Mouse (Mus musculus) forebrain, embryonic 11.5 days (tissue): ENCODE measurements around the gene Evi2a. TPM values are rescaled to one million over a fixed set of nuclear protein-coding genes. Genes with fewer than 3 reads are reported as not detected.

Source experiments
- ATAC-seq: fragments of 200-750 bp; cut with Nextera tagmentation; replicated peaks from 2 replicates; pipeline ENCODE4 v1.8.0; 2017; ENCODE audit warnings: moderate TSS enrichment; ENCODE audit not compliant: low FRiP score
- DNase-seq: peaks from one replicate; pipeline ENCODE4 v3.0.0-alpha.2; 2017; ENCODE audit warnings: low spot score
- H3K27ac ChIP-seq: fragments of 300-500 bp; sonication (generic); 2 replicates; pipeline ENCODE4 v1.5.1; 2014; ENCODE audit warnings: low read depth, low read length
- H3K27me3 ChIP-seq: fragments of 300-500 bp; sonication (generic); 2 replicates; pipeline ENCODE4 v1.6.1; 2014; ENCODE audit warnings: mild to moderate bottlenecking, low read length, mixed read lengths; ENCODE audit not compliant: control insufficient read depth, insufficient read depth
- H3K36me3 ChIP-seq: fragments of 300-500 bp; sonication (generic); 2 replicates; pipeline ENCODE4 v1.6.1; 2014; ENCODE audit warnings: mild to moderate bottlenecking, low read length, moderate library complexity, mixed read lengths; ENCODE audit not compliant: control insufficient read depth, insufficient read depth
- H3K4me1 ChIP-seq: fragments of 300-500 bp; sonication (generic); replicated peaks from 2 replicates; pipeline ENCODE4 v1.6.1; 2014; ENCODE audit warnings: low read length, mixed read lengths; ENCODE audit not compliant: control insufficient read depth, insufficient read depth
- H3K4me2 ChIP-seq: fragments of 300-500 bp; sonication (generic); 2 replicates; pipeline ENCODE4 v1.6.1; 2014; ENCODE audit warnings: low read depth, mild to moderate bottlenecking, low read length, moderate library complexity, mixed read lengths; ENCODE audit not compliant: severe bottlenecking
- H3K4me3 ChIP-seq: fragments of 300-500 bp; sonication (generic); 2 replicates; pipeline ENCODE4 v1.5.1; 2014; ENCODE audit warnings: low read depth, low read length
- H3K9ac ChIP-seq: fragments of 300-500 bp; sonication (generic); 2 replicates; pipeline ENCODE4 v1.6.1; 2014; ENCODE audit warnings: low read length
- H3K9me3 ChIP-seq: fragments of 300-500 bp; sonication (generic); 2 replicates; pipeline ENCODE4 v1.6.1; 2016; ENCODE audit warnings: low read length, mixed read lengths; ENCODE audit not compliant: control insufficient read depth
- WGBS: fragments of 180-500 bp; shearing (Covaris S2); extraction: QIAGEN DNeasy Blood & Tissue Kit; methylation state at CpG from one replicate; pipeline ENCODE4 v1.1.7; 2014; 5-methylcytosine and 5-hydroxymethylcytosine counted together
- polyA plus RNA-seq: library from polyadenylated mRNA; unstranded; fragments of >200 nt; fragmentation: Nextera tagmentation; extraction: Ambion mirVana; gene quantifications from 2 replicates; pipeline ENCODE4 v1.2.1, GENCODE M21; 2014

Evi2a gene
- polyA plus RNA-seq = 2.2 and 3.2 TPM in 2 replicates

DNA sequence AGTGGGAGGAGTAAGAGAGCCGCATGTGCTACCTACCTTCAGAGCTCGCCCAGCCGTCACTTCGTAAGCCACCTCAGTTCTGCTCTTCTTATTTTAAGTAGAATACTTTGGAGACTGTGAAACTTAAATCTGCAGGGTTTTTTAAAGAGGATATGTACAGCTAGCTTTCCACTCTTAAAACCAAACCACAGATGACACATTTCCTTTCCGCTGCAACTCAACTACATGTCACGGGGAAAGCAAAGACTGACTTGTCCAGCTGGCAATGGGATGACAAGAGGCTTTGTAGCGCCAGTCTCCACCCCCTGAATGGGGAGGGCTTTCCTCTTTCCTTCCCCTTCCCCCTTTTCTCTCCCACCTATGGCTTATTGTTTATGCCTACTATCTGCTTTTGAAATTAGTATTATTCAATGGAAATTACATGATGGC is at the start of gene Evi2a, which contains the start of gene Evi2:
Gene Evi2a, minus strand, starts transcription at position 277 of the 429 bp plus-strand sequence.
Gene Evi2, minus strand, starts transcription at position 257 of the 429 bp plus-strand sequence.
- Histone ChIP-seq H3K27ac (no peak within 1 kb of the TSS), H3K27me3 (no peaks in the 10 kb centered on the region), H3K9ac (no peak within 1 kb of the TSS), H3K36me3 (no peaks in the 10 kb centered on the region), H3K4me2 (no peak within 1 kb of the TSS), H3K4me3 (no peak within 1 kb of the TSS), H3K4me1 (no peaks in the 10 kb centered on the region), H3K9me3 (no peaks in the 10 kb centered on the region)
- DNase-seq (no peak), ATAC-seq (no peak)
- 84% methylated on average over 7 of the region's 7 CpGs for WGBS

DNA sequence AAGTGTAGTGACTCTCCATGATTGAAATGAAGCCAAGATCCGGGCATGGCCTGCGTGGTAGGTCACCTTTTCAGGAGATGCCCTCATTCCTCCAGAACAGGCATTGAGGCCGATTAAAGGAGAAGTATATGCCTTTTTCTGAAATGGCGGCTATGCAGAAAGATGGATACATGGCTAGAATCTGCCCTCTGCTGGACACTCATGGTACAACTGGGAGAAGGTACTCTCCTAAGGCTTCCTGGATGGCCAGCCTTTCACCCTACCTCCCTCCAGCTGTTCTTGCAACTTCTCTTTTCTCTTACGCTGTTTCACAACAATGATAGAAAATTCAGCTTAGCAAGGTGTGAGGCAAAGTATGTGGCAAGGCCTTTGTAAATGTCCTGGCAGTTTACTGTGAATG is 47.3 kb upstream of the Evi2a start:
- ATAC-seq (no peak), DNase-seq (peak; percentile 78)
- Histone ChIP-seq H3K27me3 (no peaks in the 10 kb centered on the region), H3K36me3 (no peaks in the 10 kb centered on the region; the same call in 1 of the 2 replicates), H3K4me3 (no peak overlapping the region), H3K4me1 (no peaks in the 10 kb centered on the region), H3K27ac (no peak overlapping the region), H3K4me2 (no peak overlapping the region), H3K9ac (no peak overlapping the region), H3K9me3 (no peaks in the 10 kb centered on the region)
- WGBS = 52% methylated on average over 5 of the region's 5 CpGs

DNA sequence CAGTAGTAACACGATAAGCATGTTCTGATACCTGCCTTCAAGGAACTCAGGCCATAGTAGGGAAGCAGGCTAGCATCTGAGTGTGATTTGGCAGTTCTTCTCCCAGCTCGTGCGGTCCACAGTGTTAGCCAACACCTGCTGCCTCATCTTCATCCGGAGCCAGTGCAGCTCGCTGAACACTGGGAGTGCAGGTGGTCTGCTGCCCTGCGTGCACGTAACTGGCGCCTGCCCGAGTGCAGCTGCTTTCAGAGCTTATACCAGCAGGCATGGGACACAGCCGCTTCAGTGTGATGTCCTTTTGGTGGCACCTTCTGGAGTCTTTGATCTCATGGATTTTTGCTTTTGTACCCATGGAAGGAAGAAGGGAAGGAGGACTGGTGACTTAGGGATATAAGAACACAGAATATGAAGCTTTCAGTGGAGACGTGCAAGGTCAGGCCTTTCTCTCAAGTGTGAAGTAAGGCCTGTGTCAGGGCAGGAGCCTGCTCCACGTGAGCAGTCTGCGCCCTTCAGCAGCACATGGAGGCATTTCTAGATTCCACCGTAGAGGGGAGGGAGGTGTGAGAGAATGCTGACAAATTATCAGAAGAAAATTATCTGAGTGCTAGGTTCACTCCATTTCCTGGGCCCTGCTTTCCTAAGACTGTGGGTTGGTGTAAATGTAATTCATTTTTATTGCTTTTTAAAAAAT is 45.1 kb upstream of the Evi2a start:
- H3K27ac ChIP-seq = no peak overlapping the region
- no peak overlapping the region for H3K4me3 ChIP-seq
- H3K4me1 ChIP-seq = no peaks in the 10 kb centered on the region
- H3K9me3 ChIP-seq = no peaks in the 10 kb centered on the region
- no peak for ATAC-seq
- no peak overlapping the region for H3K9ac ChIP-seq
- no peaks in the 10 kb centered on the region for H3K27me3 ChIP-seq
- H3K36me3 ChIP-seq = peaks cover 2% of the 10 kb centered on the region
- H3K4me2 ChIP-seq = no peak overlapping the region
- no peak for DNase-seq
- WGBS = 95% methylated on average over 14 of the region's 14 CpGs

DNA sequence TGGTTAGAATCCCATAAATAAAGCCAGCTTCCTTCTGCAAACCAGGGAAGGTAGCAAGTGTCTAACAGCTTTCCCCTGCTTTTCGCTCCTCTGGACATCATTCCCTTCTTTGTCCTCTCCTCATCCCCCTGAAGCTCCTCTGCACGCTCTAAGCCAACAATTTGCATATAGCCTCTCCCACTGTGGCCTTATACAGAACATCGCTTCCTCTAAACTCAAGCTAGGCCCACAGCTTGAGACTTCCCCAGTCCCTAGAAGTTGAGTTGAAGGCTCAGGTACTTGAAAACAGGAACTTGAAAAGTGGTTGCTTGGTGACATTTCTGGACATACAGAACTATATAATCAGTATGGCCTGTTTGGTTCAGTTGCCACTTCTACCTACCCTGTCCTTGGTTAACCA is 43.4 kb upstream of the Evi2a start:
- ATAC-seq (no peak), DNase-seq (no peak)
- Histone ChIP-seq H3K4me1 (no peaks in the 10 kb centered on the region), H3K27ac (no peak overlapping the region), H3K9me3 (no peaks in the 10 kb centered on the region), H3K4me3 (no peak overlapping the region), H3K36me3 (peaks cover 8% of the 10 kb centered on the region), H3K9ac (no peak overlapping the region), H3K4me2 (no peak overlapping the region), H3K27me3 (no peaks in the 10 kb centered on the region)
- 79% methylated on average over 3 of the region's 3 CpGs for WGBS

DNA sequence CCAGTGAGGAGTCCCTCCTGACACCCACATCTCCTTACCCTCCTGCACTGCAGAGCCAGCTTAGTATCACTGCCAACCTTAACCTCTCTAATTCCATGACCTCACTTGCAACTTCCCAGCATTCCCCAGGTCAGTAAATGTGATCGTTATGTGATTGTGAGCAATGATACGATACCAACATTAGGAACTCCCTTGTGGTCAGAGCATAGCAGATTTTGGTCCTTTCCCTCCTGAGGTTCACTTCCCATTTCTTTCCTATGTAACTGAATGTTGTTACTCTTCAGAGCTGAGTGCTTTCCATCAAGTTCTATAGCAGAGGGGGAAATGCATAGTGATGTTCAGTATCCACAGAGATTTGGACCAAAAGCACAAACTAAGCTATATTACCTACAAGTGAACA is 39.9 kb upstream of the Evi2a start:
- Histone ChIP-seq H3K9ac (no peak overlapping the region), H3K27me3 (no peaks in the 10 kb centered on the region), H3K36me3 (peaks cover 16% of the 10 kb centered on the region), H3K4me1 (no peaks in the 10 kb centered on the region), H3K9me3 (no peaks in the 10 kb centered on the region), H3K4me2 (no peak overlapping the region), H3K4me3 (no peak overlapping the region), H3K27ac (no peak overlapping the region)
- 94% methylated on average over 2 of the region's 2 CpGs for WGBS
- no peak for ATAC-seq
- DNase-seq = no peak

DNA sequence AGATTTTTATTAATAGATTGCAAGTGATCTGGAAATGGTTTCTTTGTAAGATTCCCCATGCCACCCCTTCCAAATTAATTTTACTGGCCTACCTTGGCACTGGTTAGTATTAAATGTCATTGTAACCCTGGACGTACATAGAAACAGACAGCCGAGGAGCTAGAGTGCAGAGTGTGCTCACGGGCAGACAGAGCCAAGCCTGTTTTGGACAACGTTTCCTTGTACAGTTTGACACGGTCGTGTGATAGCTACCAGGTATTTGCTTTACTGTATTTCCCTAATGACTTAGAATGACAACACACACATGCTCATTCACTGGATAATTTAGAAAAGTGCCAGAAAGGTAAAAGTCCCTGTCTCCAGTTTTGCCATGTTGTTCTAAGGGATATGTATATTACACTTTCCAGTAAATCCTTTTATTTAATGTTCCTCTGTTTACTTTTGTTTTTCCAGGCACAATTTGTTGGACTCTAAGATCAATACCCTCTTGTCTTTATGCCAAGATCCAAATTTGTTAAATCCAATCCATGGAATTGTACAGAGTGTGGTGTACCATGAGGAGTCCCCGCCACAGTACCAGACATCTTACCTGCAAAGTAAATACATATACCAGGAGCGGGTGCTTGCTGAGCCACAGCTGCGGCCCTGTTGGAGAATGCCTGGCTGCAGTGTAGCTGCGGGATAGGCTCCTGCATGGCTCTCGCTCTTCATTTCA is 37.9 kb upstream of the Evi2a start:
- H3K4me1 ChIP-seq = no peaks in the 10 kb centered on the region
- ATAC-seq (no peak), DNase-seq (no peak)
- H3K9me3 ChIP-seq = no peaks in the 10 kb centered on the region
- H3K9ac ChIP-seq = no peak overlapping the region
- no peak overlapping the region for H3K4me2 ChIP-seq
- H3K36me3 ChIP-seq = peaks cover 20% of the 10 kb centered on the region
- H3K4me3 ChIP-seq = no peak overlapping the region
- H3K27ac ChIP-seq = no peak overlapping the region
- H3K27me3 ChIP-seq = no peaks in the 10 kb centered on the region
- 94% methylated on average over 11 of the region's 11 CpGs for WGBS

DNA sequence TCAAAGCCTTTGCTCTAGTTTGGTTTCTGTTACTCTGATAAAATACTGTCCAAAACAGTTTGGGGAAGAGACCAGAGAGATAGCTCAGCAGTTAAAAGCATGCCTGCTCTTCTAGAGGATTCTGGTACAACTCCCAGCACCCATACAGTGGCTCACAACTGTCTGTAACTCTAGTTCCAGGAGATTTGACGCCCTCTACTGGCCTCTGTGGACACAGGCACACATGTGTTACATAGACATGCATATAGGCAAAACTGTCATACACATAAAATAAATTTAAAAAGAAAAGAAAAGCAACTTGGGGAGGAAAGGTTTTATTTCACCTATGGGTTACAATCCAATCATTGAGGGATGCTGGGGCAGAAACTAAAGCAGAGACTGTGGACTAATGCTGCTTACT is 36.5 kb upstream of the Evi2a start:
- no peaks in the 10 kb centered on the region for H3K27me3 ChIP-seq
- WGBS = 48% methylated on average over 1 of the region's 1 CpGs
- H3K9me3 ChIP-seq = no peaks in the 10 kb centered on the region
- H3K4me2 ChIP-seq = no peak overlapping the region
- DNase-seq (no peak), ATAC-seq (no peak)
- no peaks in the 10 kb centered on the region for H3K4me1 ChIP-seq
- no peak overlapping the region for H3K27ac ChIP-seq
- H3K36me3 ChIP-seq = peaks cover 20% of the 10 kb centered on the region
- H3K4me3 ChIP-seq = no peak overlapping the region
- H3K9ac ChIP-seq = no peak overlapping the region

DNA sequence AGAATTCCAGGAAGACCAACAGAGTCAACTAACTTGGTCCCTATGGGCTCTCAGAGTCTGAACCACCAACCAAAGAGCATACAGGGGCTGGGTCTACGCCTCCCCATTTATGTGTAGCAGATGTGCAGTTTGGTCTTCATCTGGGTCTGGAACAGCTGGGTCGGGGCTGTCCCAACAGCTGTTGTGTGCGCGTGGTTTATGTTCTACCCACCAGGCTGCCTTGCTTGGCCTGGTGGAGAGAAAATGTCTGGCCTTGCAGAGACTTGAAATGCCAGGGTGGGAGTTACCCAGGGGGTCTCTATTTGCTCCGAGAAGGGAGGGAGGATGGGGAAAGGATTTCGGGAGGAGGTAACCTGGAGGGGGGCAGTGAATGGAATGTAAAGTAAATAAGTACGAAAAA is 33.1 kb upstream of the Evi2a start:
- H3K4me2 ChIP-seq = no peak overlapping the region
- 94% methylated on average over 7 of the region's 7 CpGs for WGBS
- no peaks in the 10 kb centered on the region for H3K4me1 ChIP-seq
- no peak for DNase-seq
- H3K36me3 ChIP-seq = peaks cover 12% of the 10 kb centered on the region
- H3K27me3 ChIP-seq = no peaks in the 10 kb centered on the region
- H3K27ac ChIP-seq = no peak overlapping the region
- no peak overlapping the region for H3K9ac ChIP-seq
- ATAC-seq = no peak
- no peaks in the 10 kb centered on the region for H3K9me3 ChIP-seq
- no peak overlapping the region for H3K4me3 ChIP-seq
